Mouse (Mus musculus) retina, adult 2 months (tissue): ENCODE data around the gene Cela2a.
A peak's percentile ranks its signal among the peaks of the same experiment; 100 is the strongest.
"Not testable (repeated sequence)": the region's sequence is repeated elsewhere in the genome, so short reads cannot be mapped to it uniquely, and the experiment has no call there.

Experiments
- DNase-seq: peaks from one replicate; pipeline ENCODE4 v3.0.0-alpha.2; 2012; ENCODE audit warnings: low read depth, low spot score

Gene Cela2a

GRCm38 (mm10) chr4:141797545-141797944 lies 28.4 kb downstream of the Cela2a start:
- no peak for DNase-seq

GRCm38 (mm10) chr4:141796954-141797353 lies 29.0 kb downstream of the Cela2a start:
- no peak for DNase-seq

GRCm38 (mm10) chr4:141796356-141796755 lies 29.6 kb downstream of the Cela2a start:
- DNase-seq, result no peak

- DNase-seq, result no peak
These were observed 31.8 kb downstream of the Cela2a start for GRCm38 (mm10) chr4:141794152-141794535.

GRCm38 (mm10) chr4:141793282-141794151 lies 32.4 kb downstream of the Cela2a start, which contains the start of gene Casp9:
Gene Casp9 (plus strand): TSS chr4:141793612.
- peak; percentile 95 for DNase-seq

- peak; percentile 28 for DNase-seq
These were observed 33.2 kb downstream of the Cela2a start for GRCm38 (mm10) chr4:141792554-141793281.

GRCm38 (mm10) chr4:141791951-141792350 lies 34.0 kb downstream of the Cela2a start:
- no peak for DNase-seq

- DNase-seq, result no peak
These were observed 34.5 kb downstream of the Cela2a start for GRCm38 (mm10) chr4:141791486-141791885.

- DNase-seq, result peak; percentile 100
These were observed 35.4 kb downstream of the Cela2a start, which contains the start of gene Dnajc16 for GRCm38 (mm10) chr4:141790524-141790990. Gene Dnajc16 (minus strand): TSS chr4:141790931.

GRCm38 (mm10) chr4:141789564-141790218 lies 36.3 kb downstream of the Cela2a start:
- no peak for DNase-seq

- DNase-seq, result no peak
These were observed 38.5 kb downstream of the Cela2a start for GRCm38 (mm10) chr4:141787462-141787861.

- DNase-seq, result no peak
These were observed 38.9 kb downstream of the Cela2a start for GRCm38 (mm10) chr4:141787046-141787445.

- DNase-seq, result no peak
These were observed 39.8 kb downstream of the Cela2a start for GRCm38 (mm10) chr4:141786141-141786540.

GRCm38 (mm10) chr4:141784835-141785234 lies 41.1 kb downstream of the Cela2a start:
- DNase-seq, result no peak

GRCm38 (mm10) chr4:141781201-141781985 lies 44.6 kb downstream of the Cela2a start:
- no peak for DNase-seq

GRCm38 (mm10) chr4:141779828-141780227 lies 46.1 kb downstream of the Cela2a start:
- DNase-seq, result no peak

- DNase-seq, result not testable (repeated sequence)
These were observed 52.9 kb downstream of the Cela2a start for GRCm38 (mm10) chr4:141773019-141773418.

- DNase-seq, result no peak
These were observed 54.1 kb downstream of the Cela2a start for GRCm38 (mm10) chr4:141771823-141772222.

GRCm38 (mm10) chr4:141769501-141770160 lies 56.3 kb downstream of the Cela2a start:
- no peak for DNase-seq

- no peak for DNase-seq
These were observed 58.5 kb downstream of the Cela2a start for GRCm38 (mm10) chr4:141767353-141768036.
